Mouse (Mus musculus): ENCODE measurements around the gene Cox5a.

The Cox5a gene

DNA sequence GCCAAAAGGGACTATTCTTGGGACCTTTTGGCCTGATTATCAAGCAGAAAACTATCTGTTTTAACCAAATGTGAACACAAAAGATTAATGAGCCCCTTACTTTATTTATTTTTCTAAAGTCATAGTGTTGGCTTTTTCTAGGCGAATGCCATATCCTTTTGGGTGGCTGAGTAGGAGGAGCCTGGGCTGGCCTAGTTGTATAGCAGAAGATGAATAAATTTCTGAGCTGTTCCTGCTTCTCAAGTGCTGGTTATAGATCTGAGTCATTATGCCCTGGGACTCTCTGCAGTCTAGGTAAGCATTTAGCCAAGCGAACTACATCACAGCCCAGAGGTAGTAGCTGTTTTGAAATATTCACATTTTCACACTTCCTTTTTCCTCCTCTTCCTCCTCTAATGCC, 4.4 kb downstream of the Cox5a start:
- DNase-seq (ENCODE audit: low spot score) = no peak

DNA sequence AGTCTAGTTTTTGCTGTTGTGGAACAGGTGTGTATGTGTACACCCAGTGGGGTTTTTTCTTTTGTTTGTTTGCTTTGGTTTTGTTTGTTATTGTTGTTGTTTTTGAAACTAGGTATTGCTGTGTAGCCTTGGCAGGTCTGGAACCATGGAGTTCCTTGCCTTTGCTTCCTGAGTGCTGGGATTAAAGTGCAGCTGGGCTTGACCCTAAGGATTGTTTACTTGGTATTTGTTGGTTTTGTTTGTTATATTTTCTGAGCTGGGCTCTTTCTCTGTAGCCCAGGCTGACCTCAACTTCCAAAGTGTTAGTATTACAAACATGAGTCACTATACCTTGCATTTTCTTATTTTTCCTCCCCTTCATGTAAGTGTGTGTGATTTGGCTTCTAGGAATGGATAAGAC, 5.4 kb downstream of the Cox5a start:
- no peak for DNase-seq (ENCODE audit: low spot score)

DNA sequence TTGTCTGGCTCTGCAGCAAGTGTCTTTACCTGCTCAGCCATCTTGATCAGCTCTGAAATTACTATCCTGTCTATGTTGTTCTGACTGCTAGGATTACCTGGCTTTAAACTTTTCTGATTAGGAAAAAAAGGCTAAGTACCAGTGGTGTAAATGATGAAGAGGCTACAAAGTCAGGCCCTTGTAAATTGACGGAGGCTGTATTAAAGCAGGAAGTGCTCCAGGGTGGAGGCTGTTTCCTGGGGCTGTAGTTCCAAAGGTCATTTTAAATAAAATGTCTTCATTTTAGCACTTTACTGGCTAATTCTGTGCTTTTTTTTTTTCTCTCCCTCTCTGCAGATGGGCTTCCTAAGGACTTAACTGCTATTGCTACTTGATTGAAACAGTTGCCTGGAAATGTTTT, 10.9 kb downstream of the Cox5a start:
- no peak for DNase-seq (ENCODE audit: low spot score)

DNA sequence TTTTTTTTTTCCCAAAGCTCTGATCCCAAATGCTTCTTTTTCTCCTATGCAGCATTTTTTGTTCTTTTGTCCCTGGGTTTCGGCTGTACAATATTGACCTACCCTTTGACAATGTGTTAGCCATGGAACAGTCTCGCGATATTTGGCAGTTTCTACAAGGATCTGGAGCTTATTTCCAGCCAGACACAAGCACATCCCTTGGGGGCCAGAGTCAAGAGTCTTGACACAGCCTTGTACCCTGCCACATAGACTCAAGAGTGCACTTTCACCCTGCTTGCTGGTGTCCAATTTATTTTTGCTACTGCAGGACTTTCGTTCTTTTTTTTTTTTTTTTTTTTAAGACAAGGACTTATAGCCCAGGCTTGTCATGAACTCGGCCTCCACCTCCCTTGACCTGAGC, 15.3 kb downstream of the Cox5a start:
- DNase-seq (ENCODE audit: low spot score) = no peak

DNA sequence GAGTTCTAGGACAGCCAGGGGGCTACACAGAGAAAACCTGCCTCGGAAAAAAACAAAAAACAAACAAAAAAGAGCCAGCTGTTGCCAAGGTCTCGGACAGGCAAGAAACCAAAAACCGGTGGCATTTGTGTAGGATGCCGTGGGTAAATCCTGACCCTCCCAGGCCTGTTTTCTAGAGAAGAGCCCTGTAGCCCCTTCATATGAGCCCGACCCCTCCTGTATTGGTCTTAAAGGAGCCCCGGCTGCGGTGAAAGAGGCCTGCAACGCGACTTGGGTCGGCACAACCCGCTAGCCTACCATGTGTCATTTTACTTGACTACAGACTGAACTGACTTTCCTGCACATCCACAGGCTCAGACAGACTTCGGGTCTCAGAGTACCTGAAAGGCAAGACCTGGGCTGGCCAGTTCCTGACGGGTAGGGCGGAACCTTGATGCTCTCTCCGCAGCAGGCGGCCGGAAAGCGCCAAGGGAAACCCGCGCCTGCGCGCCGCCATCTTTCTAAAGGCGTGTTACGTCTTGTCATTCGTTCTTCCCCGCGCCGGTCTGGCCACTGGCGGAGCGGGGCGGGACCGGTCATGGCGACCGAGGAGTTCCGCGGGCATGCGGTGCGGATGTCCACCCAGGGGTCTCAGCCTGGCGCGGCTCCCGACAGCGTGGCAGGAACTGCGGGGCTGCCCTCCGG, 16.1 kb downstream of the Cox5a start, which contains the start of gene Fam219b:
Gene Fam219b, plus strand, starts transcription at position 485 of the 684 bp plus-strand sequence.
- peak; percentile 86 for DNase-seq (ENCODE audit: low spot score)

DNA sequence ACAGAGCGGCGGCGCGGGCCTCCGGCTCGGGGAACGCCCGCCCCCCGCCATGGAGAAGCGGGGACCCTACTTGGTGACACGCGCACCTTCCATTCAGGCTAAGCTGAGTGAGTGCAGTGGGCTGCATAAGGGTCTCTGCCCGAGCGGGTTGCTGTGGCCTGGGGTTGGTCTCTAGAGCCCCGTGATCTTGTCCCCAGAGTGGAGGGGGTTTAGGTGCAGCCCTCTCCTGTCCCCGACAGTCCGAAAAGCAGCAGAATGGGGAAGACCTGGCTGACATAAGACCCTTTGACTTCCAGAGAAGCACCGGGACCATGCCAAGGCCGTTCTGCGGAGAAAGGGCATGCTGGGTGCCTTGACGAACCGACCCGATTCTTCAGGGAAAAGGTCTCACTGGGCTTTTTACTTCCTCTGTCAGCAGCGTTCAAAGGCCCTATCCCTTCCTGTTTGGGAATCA, 16.7 kb downstream of the Cox5a start:
- DNase-seq (ENCODE audit: low spot score) = no peak

DNA sequence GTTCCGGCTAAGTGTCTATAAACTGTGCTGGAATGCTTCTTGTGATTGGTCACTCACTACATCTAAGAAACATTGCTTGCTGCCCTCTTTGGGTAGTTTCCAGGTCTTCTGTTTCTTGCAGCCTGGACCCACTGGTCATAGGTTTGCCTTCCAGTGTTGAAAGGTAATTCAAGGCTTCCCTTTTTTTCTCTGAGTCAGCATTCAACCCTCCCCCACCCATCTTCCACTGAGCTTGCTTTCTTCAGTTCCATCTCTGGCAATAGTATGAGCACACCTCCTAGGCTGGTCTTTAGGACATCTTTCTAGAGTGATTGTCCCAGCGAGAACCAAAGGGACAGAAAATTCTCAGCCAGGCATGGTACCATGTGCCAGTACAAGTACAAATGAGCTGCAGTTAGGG, 18.5 kb downstream of the Cox5a start:
- no peak for DNase-seq (ENCODE audit: low spot score)

DNA sequence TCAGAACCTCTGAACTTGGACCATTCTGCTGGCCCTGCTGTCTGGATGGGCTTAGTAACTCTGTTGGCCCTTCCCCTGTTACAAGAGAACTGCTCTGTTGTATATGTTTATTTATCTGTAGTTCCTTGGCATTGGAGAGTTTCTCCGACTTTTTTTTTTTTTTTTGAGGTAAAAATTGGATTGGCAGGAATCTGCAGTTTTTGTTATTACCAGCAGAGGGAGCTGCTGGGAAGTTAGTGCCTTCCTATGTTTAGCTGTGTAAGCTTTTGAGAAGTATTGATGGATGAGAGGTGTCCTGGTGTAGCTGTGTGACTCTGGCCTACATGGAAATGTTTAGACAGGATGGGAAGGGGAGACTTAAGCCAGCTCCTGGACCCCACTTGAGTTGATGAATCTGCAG, 20.2 kb downstream of the Cox5a start:
- DNase-seq (ENCODE audit: low spot score) = peak; percentile 46

DNA sequence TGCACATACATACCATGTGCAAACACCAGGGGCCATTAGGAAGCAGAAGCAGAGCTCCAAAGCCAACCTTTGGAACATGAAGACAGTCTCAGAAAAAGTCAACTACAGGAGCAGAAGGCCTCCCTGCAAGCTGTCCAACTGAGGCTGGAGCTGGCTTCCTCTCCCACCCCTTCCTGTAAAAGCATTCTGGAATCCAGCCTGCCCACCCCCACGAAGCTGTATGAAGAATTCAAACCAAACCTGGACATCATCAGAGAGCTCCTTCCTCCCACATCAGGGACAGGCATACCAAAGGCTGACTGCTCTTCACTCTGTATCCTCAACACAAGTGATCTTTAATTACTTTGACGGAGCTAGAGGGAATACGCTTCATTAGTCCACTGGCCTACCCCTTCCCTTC, 22.9 kb downstream of the Cox5a start:
- DNase-seq (ENCODE audit: low spot score) = no peak

DNA sequence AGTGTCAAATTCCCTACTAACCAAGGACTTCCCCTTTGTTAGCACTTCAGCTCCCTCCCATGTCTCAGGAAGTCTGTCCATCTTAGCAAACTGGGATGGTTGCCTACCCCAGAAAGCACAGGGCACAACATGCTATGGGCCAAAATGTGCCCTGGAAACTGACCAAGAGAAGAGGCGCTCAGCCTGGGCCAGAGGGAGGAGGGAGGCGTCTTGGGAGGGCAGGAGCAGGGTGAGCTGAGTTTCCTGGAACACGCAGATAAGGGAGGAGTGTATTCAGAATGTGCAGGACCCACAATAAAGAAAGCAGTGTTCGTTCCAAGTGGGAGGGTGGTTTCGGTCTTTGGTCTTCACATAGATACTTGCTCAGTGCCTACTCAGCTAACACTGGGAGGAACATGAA, 26.2 kb downstream of the Cox5a start:
- no peak for DNase-seq (ENCODE audit: low spot score)

DNA sequence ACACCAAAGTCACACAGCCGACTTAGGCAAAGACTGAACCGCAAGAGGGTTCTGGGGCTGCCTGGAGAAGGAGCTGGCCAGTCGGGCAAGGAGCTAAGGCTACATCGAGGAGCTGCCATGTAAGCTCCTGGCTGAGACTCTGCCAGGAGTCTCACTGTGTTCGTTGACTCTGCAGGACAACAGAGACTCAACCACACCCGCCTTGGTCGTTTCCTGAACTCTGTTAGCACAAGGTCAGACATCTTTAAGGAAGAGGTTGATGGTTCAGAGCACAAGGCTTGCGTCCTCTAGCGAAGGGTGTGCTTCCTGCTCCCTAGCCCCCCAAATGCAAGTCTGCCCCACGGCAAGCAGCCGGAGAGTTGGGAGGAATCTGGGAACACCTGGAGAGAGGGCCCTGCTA, 26.8 kb downstream of the Cox5a start:
- DNase-seq (ENCODE audit: low spot score) = no peak

DNA sequence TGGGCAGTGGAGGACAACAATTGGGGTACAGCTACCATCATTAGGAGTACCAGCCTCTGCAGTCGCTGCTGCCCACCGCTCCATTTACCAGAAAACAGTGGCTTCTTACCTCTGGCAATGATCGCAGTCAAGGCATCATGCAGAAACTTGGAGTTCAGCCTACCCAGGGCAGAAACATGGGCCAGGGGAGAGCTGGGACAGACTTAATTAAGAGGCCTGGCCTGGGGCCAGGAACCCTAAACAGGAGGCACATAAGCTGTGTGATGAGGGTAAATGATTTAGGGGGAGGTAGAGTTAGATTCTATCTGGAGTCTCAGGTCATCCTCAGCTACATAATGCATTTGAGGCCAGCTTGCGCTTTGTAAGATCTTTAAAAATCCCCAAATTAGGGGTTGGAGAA, 28.1 kb downstream of the Cox5a start:
- DNase-seq (ENCODE audit: low spot score) = no peak

DNA sequence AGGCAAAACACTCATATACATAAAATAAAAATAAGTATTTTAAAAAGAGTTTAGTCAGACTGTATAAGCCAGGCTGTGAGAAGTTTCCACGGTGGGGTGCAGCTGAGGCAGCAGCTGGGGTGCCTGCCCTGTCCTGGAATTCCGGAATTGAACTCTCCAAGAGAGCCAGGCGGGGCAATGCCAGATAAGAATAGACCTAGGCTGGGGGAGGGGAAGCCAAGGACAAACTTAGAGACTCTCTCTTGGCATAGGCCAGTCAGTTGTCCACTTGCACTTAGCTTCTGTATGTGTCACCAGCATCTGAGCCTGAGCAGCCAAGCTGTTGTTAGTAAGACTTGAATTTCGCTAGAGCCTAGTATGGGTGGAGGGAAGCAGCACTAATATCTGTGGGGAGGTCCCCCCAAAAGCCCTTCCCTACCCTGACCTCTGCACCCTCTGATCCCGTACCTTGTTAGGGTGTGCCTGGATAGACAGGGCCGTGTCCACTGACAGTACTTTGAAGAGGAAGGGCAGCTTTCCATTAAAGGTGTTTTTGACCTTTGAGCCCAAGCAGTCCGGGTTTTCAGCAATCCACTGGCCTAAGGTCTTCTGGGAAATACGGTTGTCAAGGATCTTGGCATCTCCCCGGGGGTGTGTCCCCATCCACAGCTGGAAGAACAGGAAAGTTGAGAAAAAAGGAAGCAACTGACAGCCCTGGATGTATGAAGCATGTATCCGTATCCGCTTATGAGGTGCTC, 29.2 kb downstream of the Cox5a start:
- DNase-seq (ENCODE audit: low spot score) = no peak

DNA sequence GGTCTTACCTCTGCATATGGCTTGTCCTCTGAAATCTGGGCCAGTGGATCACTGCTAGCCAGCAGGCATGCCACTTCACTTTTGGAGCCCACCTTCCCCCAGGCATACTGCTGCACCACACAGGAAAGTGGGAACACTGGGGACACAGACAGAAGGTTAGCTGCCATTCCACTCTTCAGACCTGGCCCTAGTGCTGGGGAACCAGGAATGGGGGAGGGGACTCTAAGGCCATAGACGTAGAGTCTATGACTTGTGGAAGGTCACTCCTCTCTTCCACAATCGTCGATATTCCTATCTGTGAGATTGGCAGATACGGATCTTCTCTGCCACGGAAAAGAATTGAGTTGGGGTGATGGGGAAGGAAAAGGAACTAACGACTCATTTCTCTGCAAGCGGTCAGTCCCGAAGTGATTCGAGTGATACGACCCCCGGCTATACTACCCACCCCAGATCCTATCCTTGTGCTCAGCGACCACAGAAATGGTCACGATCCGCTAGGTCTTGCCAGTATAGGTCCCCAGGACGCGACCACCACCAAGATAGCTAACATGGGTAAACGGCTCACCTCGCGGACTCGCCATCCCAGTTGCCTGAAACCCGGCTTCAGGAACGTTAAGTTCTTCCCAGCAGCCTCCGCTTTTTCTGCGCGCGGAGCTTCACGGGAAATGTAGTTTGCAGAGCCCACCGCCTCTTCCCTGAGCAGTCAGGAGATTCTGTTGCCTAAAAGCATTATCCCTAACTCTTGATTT, 31.2 kb downstream of the Cox5a start, which contains the start of gene Mpi:
Gene Mpi, minus strand, starts transcription at position 625 of the 749 bp plus-strand sequence.
- peak; percentile 25 for DNase-seq (ENCODE audit: low spot score)

DNA sequence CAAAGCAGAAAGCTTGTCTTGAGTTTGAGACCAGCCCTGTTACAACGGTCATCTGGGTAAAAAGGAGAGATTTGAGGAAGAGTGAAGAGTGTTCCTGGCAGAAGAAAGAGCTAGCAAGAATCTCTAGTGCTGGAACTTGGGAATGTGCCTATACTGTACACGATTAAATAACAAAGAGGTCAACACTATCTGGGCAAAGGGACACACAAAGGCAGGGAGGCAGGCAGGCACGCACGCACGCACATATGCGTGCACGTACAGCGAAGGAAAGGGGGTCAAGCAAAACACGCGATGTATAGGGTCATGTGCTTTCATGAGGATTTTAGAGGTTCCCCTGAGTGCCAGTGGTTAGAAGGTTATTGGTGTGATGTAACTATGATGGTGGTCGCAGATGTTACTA, 32.0 kb downstream of the Cox5a start:
- no peak for DNase-seq (ENCODE audit: low spot score)

DNA sequence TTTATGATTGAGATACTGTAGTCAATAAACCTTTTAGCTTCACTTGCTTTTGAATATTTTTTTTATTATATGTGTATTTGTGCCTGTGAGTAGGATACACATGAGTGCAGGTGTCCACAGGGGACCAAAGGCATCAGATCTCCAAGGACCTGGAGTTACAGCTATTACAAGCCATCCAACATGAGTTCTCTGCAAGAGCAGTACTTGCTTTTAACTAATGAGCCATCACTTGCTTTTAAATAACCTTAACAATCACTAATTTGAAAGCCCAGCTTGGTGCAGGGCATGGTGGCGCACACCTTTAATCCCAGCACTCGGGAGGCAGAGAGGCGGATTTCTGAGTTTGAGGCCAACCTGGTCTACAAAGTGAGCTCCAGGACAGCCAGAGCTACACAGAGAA, 33.7 kb downstream of the Cox5a start:
- DNase-seq (ENCODE audit: low spot score) = no peak

DNA sequence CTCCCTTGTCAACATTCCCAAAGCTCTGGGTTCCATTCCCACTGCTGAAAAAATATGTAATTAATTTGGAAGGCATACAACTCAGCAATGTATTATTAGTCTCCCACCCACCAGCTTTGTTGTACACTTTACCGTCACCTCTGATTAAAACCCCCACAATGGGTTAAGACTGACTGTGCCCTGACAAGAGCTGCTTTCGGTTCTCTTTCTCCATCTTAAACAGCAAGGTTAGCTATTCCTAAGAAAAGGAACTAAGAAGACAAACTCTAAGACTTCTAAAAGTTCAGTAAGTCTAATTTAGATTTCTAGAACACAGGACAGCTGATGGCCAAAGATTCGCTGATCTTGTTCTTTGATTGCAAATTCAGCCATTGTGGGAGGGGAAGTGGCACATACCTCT, 36.1 kb downstream of the Cox5a start:
- no peak for DNase-seq (ENCODE audit: low spot score)

DNA sequence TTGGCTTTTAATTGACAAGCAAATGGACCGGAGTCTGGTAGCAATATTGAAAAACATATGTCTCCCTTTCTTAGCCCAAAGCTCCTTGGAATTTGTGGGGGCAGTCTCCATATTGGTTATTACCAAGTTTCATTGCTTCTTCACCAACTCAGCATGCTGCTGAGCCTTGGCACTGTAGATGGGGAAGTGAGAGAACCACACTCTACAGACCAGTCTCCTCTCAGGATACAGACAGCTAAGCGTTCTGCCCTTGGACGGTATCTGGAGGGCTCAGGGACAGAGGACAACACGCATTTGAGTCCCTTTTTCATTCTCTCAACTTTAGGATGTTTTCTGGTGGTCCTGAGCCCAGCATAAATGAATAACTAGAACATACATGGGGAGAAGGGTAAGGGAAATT, 37.6 kb downstream of the Cox5a start:
- no peak for DNase-seq (ENCODE audit: low spot score)

DNA sequence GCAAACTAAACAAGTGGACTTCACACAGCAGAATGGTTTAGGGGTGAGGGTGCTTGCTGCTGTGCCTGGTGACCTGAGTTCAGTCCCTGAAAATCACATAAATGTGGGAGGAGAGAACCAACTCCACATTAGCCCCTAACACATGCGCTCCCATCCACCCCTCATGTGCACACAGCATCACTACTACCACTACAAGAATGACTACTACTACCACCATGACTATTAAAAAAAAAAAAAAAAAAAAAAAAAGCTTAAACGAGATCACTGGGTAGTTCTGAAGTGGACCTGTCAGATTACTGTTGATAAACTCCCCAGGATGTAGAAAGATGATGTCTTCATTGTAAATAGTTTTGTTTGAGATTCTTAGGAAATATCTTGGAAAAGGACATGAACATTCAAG, 38.5 kb downstream of the Cox5a start:
- DNase-seq (ENCODE audit: low spot score) = no peak

DNA sequence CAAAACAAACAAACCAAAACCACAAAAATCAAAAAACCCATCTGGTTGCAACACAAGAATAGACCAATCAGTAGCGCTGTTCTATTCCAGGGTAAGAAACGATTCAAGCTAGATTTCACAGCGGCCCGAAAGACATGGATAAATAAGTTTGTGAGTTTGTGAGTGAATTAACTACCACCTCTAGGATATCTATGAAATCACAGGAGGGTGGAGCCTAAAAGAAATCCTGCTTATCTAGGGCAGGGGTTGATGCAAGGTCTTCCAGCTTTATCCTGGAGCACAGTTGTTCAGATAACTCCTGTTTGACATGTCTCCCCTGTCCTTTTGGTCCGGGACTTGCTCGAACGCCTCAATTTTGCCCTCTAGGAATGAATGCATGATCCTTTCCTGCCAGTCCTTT, 39.2 kb downstream of the Cox5a start:
- DNase-seq (ENCODE audit: low spot score) = no peak

DNA sequence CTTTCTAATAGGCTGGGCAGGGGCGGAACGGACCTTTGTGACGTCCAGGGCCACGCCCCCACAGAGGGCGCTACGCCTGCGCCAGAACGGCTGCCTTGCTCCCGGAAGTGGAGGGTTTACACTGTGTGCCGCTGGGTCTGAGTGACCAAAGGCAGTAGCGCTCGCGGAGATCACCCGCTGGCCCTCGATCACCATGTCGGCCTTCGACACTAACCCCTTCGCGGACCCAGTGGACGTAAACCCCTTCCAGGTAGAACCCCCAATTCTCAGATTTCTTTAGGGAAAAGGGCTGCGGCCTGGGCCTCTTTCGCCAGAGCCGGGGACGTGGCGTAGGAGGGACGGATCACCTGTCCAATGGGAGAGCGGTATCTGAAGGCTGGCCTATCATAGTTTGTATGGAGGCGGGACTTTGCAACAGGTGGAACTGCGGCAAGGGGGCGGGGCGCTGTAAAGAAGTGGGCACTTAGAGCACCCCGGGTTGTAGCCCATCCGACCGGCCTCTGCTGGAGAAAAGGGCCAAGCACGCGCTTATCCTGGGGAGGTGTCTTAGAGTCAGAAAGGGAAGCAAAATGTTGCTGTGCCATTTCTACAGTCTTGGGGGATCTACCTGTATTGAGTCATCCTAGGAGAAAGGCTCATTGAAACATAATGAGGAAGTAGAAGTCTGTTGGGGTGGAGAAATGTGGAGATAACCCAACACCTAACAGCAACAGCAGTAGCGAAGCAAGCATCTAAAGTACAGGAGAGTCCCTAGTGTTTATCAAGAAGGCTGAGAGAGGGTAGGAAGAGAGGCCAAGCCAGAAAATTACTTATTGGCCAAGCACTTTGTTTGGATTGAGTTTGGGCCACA, 40.0 kb downstream of the Cox5a start, which contains the start of gene Scamp2:
Gene Scamp2, plus strand, starts transcription at position 83 of the 850 bp plus-strand sequence.
- DNase-seq (ENCODE audit: low spot score) = peak; percentile 88

DNA sequence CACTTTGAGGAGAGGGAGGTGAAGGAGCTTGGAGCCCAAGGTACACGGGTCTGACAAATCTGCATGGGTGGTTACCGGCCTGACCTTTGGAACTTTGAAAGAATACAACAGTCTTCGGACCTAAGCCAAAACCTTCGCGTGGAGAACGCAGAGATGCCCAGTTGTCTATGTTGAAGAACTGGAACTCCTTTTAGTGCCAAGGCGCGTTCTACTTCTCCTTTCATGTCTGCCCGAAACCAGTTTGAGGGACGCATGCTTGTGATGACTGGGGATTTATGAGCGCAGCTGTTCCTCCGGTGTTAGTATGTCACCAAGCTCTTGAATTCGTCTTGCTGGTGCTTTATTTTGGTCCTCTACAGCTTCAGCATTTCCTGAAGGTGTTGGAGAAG, 40.6 kb downstream of the Cox5a start:
- no peak for DNase-seq (ENCODE audit: low spot score)
